Mouse (Mus musculus): ENCODE data around the gene Zfp219.

GRCm38 (mm10) chr14:51989461-51989970 is 31.0 kb downstream of the Zfp219 start:
- TF ChIP-seq MYOD1 (IDR thresholded peaks at IDR 0.05; ENCODE audit: control insufficient read depth in 1 of 3, insufficient read length in 2 of 3, low read depth in 2 of 3) (no peak), POLR2A (IDR thresholded peaks at IDR 0.05; ENCODE audit: insufficient read length, low read depth) (no peak), TCF12 (IDR thresholded peaks at IDR 0.05; ENCODE audit: insufficient read depth, poor library complexity, severe bottlenecking) (no peak), E2F4 (IDR thresholded peaks at IDR 0.05; ENCODE audit: insufficient read depth) (no peak), REST (IDR thresholded peaks at IDR 0.05; ENCODE audit: insufficient read depth, insufficient read length) (no peak), TCF3 (IDR thresholded peaks at IDR 0.05; ENCODE audit: insufficient read length, low read depth) (no peak), POLR2AphosphoS2 (IDR thresholded peaks at IDR 0.05; ENCODE audit: insufficient read length, low read depth) (no peak), CEBPB (IDR thresholded peaks at IDR 0.05; ENCODE audit: insufficient read depth, poor library complexity, severe bottlenecking) (no peak), MAX (IDR thresholded peaks at IDR 0.05; ENCODE audit: low read depth) (no peak), USF1 (IDR thresholded peaks at IDR 0.05; ENCODE audit: low read depth) (no peak)
